Mouse (Mus musculus) limb, embryonic 12.5 days (tissue): ENCODE data around the gene Krt72. TPM values are rescaled to one million over a fixed set of nuclear protein-coding genes. Genes with fewer than 3 reads are reported as not detected.

Experiments used
- ATAC-seq: fragments of 200-750 bp; cut with Nextera tagmentation; 2 replicates; pipeline ENCODE4 v1.8.0; 2017; ENCODE audit warnings: low read depth, moderate TSS enrichment; ENCODE audit not compliant: insufficient number of reproducible peaks, insufficient read depth, low FRiP score, low TSS enrichment
- H3K27ac ChIP-seq: fragments of 300-500 bp; sonication (generic); 2 replicates; pipeline ENCODE4 v1.5.1; 2016; ENCODE audit warnings: mild to moderate bottlenecking, moderate library complexity
- H3K27me3 ChIP-seq: fragments of 300-500 bp; sonication (generic); 2 replicates; pipeline ENCODE4 v1.6.1; 2016; ENCODE audit warnings: mild to moderate bottlenecking, moderate library complexity
- H3K36me3 ChIP-seq: fragments of 300-500 bp; sonication (generic); 2 replicates; pipeline ENCODE4 v1.6.1; 2016; ENCODE audit warnings: mild to moderate bottlenecking, moderate library complexity
- H3K4me1 ChIP-seq: fragments of 300-500 bp; sonication (generic); replicated peaks from 2 replicates; pipeline ENCODE4 v1.6.1; 2016
- H3K4me2 ChIP-seq: fragments of 300-500 bp; sonication (generic); 2 replicates; pipeline ENCODE4 v1.6.1; 2016; ENCODE audit warnings: mild to moderate bottlenecking, moderate library complexity
- H3K4me3 ChIP-seq: fragments of 300-500 bp; sonication (generic); replicated peaks from 2 replicates; pipeline ENCODE4 v1.5.1; 2016; ENCODE audit warnings: mild to moderate bottlenecking
- H3K9ac ChIP-seq: fragments of 300-500 bp; sonication (generic); replicated peaks from 2 replicates; pipeline ENCODE4 v1.6.1; 2016; ENCODE audit warnings: mild to moderate bottlenecking, moderate library complexity
- H3K9me3 ChIP-seq: fragments of 300-500 bp; sonication (generic); 2 replicates; pipeline ENCODE4 v1.6.1; 2016; ENCODE audit warnings: mild to moderate bottlenecking, moderate library complexity
- WGBS: fragments of 180-500 bp; shearing (Covaris S2); methylation state at CpG from one replicate; pipeline ENCODE4 v1.1.7; 2016; 5-methylcytosine and 5-hydroxymethylcytosine counted together
- polyA plus RNA-seq: library from polyadenylated mRNA; unstranded; fragments of >200 nt; fragmentation: Nextera tagmentation; extraction: Ambion mirVana; gene quantifications from 2 replicates; pipeline ENCODE4 v1.2.1, GENCODE M21; 2016

Krt72 gene
- not detected in 2 replicates for polyA plus RNA-seq

DNA sequence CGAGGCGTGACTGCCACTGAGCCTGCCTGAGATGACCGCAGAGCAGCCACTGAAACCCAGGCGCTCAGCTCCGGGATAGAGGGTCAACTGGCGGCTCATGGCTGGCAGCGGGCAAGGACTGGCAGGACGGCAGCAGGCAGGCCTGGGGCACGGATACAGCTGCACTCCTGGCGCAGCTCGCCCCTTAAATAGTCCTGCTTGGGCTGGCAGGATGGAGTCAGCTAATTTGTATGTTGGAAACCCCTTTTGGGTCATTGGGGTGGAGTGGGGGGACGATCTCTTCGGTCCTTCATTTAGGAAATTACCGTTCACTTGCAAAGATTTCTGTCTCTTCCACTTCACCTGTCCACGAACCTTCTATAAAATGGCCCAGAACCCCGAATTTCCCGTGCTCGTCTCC is at the start of gene Krt72:
Gene Krt72, minus strand, starts transcription at position 101 of the 400 bp plus-strand sequence.
- 86% methylated on average over 18 of the region's 18 CpGs for WGBS
- H3K27me3 ChIP-seq: peaks cover 21% of the 10 kb centered on the region
- H3K9me3 ChIP-seq: no peaks in the 10 kb centered on the region
- H3K36me3 ChIP-seq: no peaks in the 10 kb centered on the region
- no peaks in the 10 kb centered on the region for H3K4me1 ChIP-seq
- H3K9ac ChIP-seq: no peak within 1 kb of the TSS
- no peak within 1 kb of the TSS for H3K4me2 ChIP-seq
- no peak within 1 kb of the TSS for H3K4me3 ChIP-seq
- no peak within 1 kb of the TSS for H3K27ac ChIP-seq
- no peak for ATAC-seq

DNA sequence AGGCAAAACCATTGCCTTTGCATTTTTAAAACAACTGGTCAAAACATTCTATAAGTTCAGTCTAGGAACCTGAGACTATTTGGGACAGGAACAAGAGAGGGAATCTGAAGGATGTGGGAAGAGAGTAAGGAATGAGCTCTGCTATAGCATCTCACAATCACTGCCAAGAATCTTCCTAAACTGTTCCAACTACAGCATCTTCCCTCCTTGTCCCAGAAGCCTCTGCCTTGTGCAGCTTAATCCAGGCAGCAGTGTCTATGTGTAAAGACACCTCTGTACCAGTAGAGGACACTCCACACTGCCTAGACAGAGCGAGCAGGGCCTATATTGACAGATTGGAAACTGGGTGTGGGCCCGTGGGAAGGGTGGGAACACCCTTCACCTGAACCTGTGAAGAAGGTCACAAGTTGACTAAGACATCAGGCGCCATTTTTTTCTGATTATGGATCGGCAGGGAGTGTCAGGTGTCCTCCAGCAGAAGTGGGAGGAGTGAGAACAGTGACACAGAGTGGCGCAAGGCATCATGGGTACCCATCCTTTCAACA is 48.6 kb upstream of the Krt72 start:
- Histone ChIP-seq H3K9me3 (no peaks in the 10 kb centered on the region), H3K36me3 (no peaks in the 10 kb centered on the region), H3K4me1 (no peaks in the 10 kb centered on the region), H3K4me3 (no peak overlapping the region), H3K9ac (no peak overlapping the region), H3K27ac (no peak overlapping the region), H3K27me3 (peaks cover 2% of the 10 kb centered on the region; the same call in 1 of the 2 replicates), H3K4me2 (no peak overlapping the region)
- no peak for ATAC-seq
- WGBS: 61% methylated on average over 5 of the region's 5 CpGs

GRCm38 (mm10) chr15:101833131-101833530 is 46.9 kb upstream of the Krt72 start:
- Histone ChIP-seq H3K4me3 (no peak overlapping the region), H3K4me1 (no peaks in the 10 kb centered on the region), H3K4me2 (no peak overlapping the region), H3K36me3 (no peaks in the 10 kb centered on the region), H3K9ac (no peak overlapping the region), H3K9me3 (no peaks in the 10 kb centered on the region), H3K27ac (no peak overlapping the region), H3K27me3 (peaks cover 6% of the 10 kb centered on the region)
- 23% methylated on average over 6 of the region's 6 CpGs for WGBS
- no peak for ATAC-seq

DNA sequence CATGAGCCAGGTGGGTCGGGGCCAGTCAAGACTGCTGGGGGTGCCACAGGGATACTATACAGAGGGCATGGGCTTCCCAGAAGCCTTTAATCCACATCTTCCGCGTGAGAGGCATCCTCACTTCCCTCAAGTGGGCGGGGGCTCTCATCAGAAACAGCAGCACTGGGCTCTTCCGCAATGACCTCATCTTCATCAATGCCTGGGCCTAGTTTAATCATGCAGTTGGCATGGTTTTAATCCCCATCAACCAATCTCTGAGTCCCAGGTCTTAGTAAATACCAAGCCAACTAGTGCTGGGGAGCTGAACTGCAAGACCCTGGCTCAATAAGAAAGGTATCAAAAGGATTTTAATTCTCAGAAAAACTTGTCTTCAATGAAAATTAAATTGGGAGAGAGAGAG is 43.2 kb upstream of the Krt72 start:
- Histone ChIP-seq H3K27me3 (peaks cover 10% of the 10 kb centered on the region), H3K4me3 (no peak overlapping the region), H3K9ac (no peak overlapping the region), H3K4me2 (no peak overlapping the region), H3K4me1 (no peaks in the 10 kb centered on the region), H3K27ac (no peak overlapping the region), H3K36me3 (no peaks in the 10 kb centered on the region), H3K9me3 (no peaks in the 10 kb centered on the region)
- ATAC-seq: no peak
- 71% methylated on average over 5 of the region's 5 CpGs for WGBS

DNA sequence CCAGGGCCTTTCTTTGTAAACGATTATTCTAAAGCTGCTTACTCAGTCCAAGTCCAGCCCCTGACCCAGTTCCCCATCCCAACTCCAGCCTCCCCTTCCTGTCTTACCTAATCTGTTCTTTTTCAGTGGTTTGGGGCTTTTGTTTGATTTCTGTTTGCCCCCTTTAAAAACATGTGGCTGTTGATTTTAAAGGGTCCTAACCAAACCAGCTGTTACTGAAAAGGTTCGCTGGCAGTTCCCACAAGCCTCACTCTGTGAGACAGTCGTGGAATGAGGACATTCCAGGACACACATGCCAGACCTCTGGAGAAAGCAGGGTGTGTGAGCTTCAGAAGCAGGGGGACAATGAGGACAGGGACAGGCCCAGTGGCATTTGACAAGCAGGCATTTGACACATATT is 35.5 kb upstream of the Krt72 start:
- peaks cover 28% of the 10 kb centered on the region for H3K27me3 ChIP-seq
- H3K4me2 ChIP-seq: no peak overlapping the region
- H3K4me3 ChIP-seq: no peak overlapping the region
- no peak for ATAC-seq
- H3K27ac ChIP-seq: no peak overlapping the region
- no peaks in the 10 kb centered on the region for H3K9me3 ChIP-seq
- no peaks in the 10 kb centered on the region for H3K36me3 ChIP-seq
- no peak overlapping the region for H3K9ac ChIP-seq
- peaks cover 7% of the 10 kb centered on the region; the same call in 1 of the 2 replicates for H3K4me1 ChIP-seq
- 21% methylated on average over 3 of the region's 3 CpGs for WGBS

DNA sequence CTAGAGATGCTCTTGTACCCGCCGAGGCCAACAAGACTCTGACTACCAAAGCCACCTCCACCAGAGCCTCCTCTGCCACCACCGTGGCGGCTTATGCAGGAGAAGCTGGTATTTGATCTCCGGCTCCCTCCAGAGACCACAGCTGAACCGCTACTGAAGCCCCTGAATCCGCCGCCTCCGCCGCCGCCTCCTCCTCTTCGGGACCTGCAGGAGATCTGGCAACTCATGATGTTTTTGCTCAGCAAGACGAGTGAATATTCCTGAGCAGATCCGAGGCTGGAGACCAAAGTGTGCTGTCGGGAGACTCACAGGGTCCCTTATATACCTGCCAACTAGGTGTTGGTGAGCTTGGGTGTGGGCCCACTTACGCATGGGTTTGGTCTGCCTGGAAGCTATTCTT is 31.6 kb upstream of the Krt72 start, which contains the start of gene Krt2:
Gene Krt2, minus strand, starts transcription at position 295 of the 400 bp plus-strand sequence.
- no peaks in the 10 kb centered on the region for H3K36me3 ChIP-seq
- H3K4me2 ChIP-seq: no peak within 1 kb of the TSS
- H3K9me3 ChIP-seq: no peaks in the 10 kb centered on the region
- ATAC-seq: no peak
- no peak within 1 kb of the TSS for H3K9ac ChIP-seq
- no peak within 1 kb of the TSS for H3K27ac ChIP-seq
- H3K4me1 ChIP-seq: no peaks in the 10 kb centered on the region
- H3K4me3 ChIP-seq: no peak within 1 kb of the TSS
- 80% methylated on average over 16 of the region's 16 CpGs for WGBS
- peaks cover 30% of the 10 kb centered on the region for H3K27me3 ChIP-seq

DNA sequence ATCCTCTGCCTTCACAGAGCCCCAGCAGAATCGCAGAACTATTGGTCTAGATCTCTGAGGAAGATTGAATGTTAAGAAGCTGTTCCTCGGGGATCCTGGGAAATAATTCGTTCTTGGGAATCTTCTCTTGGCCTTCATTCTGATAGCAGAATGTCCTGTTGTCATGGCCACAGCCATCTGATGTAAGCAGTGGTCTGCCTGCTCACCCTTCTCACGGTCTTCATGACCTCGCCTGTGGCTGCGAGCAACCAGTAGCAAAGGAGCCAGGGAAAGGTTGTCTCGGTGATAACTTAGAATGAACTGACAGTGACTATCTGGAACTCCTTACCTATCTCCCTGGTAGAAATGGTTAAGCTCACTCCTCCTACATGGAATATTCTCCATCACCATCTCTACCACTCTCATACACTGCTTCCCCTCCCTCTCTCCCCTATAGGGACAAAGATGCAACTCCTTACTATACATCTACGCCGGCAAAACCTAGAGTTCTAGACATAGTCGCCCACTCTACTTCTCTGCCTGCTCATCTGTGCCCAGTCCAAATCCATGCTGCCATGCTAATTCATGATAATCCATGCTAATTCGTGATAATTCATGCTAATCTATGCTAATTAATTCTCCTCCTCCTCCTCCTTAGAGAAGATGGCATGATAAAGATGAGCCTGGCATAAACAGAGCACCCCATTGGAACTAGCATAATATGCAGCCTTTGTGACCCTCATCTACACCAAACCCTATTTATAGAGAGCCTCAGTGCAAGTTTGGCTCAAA is 17.0 kb upstream of the Krt72 start:
- ATAC-seq: no peak

DNA sequence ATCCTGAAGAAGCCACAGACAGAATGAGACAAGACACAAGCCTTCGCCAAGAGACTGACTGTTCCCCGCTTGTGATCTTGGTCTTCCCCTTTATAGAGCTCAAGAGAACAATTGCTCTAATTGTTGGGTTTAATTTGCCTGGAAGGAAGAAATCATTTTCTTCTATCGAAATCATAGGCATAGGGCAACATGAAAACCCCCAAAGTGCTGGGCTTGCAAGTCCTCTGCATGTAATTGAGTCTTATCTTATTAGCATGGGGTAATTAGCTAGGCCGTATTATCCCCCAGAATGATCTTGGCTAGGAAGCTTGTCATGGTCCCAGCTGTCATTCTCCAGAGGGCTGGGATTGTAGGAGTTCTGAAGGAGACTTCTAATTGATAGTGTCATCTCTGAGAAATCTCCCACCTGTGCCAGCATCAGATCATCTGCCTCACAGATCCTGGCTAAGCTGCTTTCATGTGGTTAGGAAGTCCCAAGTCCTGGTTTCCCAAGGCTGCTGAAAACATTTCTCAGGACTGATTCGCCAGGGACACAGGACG is 16.1 kb upstream of the Krt72 start, which contains the start of gene Krt73:
Gene Krt73, minus strand, starts transcription at position 51 of the 540 bp plus-strand sequence.
- no peaks in the 10 kb centered on the region for H3K36me3 ChIP-seq
- no peak within 1 kb of the TSS for H3K4me3 ChIP-seq
- peaks cover 24% of the 10 kb centered on the region for H3K27me3 ChIP-seq
- WGBS: 80% methylated on average over 6 of the region's 6 CpGs
- H3K4me1 ChIP-seq: no peaks in the 10 kb centered on the region
- no peak within 1 kb of the TSS for H3K9ac ChIP-seq
- no peak within 1 kb of the TSS for H3K27ac ChIP-seq
- ATAC-seq: no peak
- H3K4me2 ChIP-seq: no peak within 1 kb of the TSS
- H3K9me3 ChIP-seq: no peaks in the 10 kb centered on the region

More for the DNA sequence above, 17.0 kb upstream of the Krt72 start:
- Histone ChIP-seq H3K4me2 (no peak overlapping the region), H3K9me3 (no peaks in the 10 kb centered on the region; the same call in 1 of the 2 replicates), H3K27ac (no peak overlapping the region), H3K27me3 (peaks cover 19% of the 10 kb centered on the region), H3K4me3 (no peak overlapping the region), H3K4me1 (no peaks in the 10 kb centered on the region), H3K36me3 (no peaks in the 10 kb centered on the region), H3K9ac (no peak overlapping the region)
- WGBS: 80% methylated on average over 11 of the region's 11 CpGs

DNA sequence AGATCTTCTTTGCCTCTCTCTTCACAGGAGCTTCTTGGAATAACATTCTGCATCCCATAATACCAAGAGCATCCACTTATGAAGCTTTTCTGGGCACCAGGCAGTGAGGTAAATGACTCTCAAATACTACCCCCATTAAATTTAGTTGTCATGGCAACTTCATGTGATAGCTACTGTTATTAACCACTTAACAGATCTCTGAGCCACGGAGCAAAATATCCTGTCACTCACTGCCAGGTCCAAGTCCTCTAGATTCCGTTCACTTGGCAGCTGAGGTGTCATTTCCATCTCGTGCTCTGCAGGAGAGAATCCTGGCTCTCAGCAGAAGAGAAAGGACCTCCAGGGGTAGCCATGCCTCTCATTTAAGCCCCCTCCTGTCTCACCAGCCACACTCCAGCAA is 4.6 kb upstream of the Krt72 start:
- no peak for ATAC-seq
- Histone ChIP-seq H3K4me1 (no peaks in the 10 kb centered on the region), H3K4me3 (no peak overlapping the region), H3K27me3 (peaks cover 19% of the 10 kb centered on the region), H3K36me3 (no peaks in the 10 kb centered on the region), H3K4me2 (no peak overlapping the region), H3K9ac (no peak overlapping the region), H3K9me3 (no peaks in the 10 kb centered on the region), H3K27ac (no peak overlapping the region)
- 11% methylated on average over 3 of the region's 3 CpGs for WGBS

GRCm38 (mm10) chr15:101773420-101773819 is 12.8 kb downstream of the Krt72 start:
- Histone ChIP-seq H3K4me1 (no peaks in the 10 kb centered on the region), H3K36me3 (no peaks in the 10 kb centered on the region), H3K9me3 (no peaks in the 10 kb centered on the region), H3K4me2 (no peak overlapping the region), H3K9ac (no peak overlapping the region), H3K27me3 (peaks cover 17% of the 10 kb centered on the region), H3K4me3 (no peak overlapping the region), H3K27ac (no peak overlapping the region)
- WGBS: 83% methylated on average over 10 of the region's 10 CpGs
- ATAC-seq: no peak

GRCm38 (mm10) chr15:101772711-101773081 is 13.6 kb downstream of the Krt72 start:
- H3K27ac ChIP-seq: peak overlapping the region; percentile 12; the same call in 1 of the 2 replicates
- peaks cover 17% of the 10 kb centered on the region for H3K27me3 ChIP-seq
- no peak for ATAC-seq
- no peak overlapping the region for H3K4me3 ChIP-seq
- no peaks in the 10 kb centered on the region for H3K36me3 ChIP-seq
- no peak overlapping the region for H3K9ac ChIP-seq
- WGBS: 6% methylated on average over 5 of the region's 5 CpGs
- H3K9me3 ChIP-seq: no peaks in the 10 kb centered on the region
- H3K4me2 ChIP-seq: no peak overlapping the region
- H3K4me1 ChIP-seq: no peaks in the 10 kb centered on the region
